Mouse (Mus musculus): ENCODE results near the gene Brdt. TPM values are rescaled to one million over a fixed set of nuclear protein-coding genes. Genes with fewer than 3 reads are reported as not detected.

Brdt gene
- polyA plus RNA-seq, 1 experiment from 2014 or later = 1.5 TPM

Other genes starting within 250 kb of the Brdt start
- 17.3 and 18.6 TPM in 2 replicates for gene Tgfbr3, start 41.5 kb upstream of the Brdt start, polyA plus RNA-seq (2015; fragmentation: Nextera tagmentation; extraction: Ambion mirVana)
- 1.1 and 1.2 TPM in 2 replicates for gene Ephx4, start 71.6 kb downstream of the Brdt start, polyA plus RNA-seq (2015; fragmentation: Nextera tagmentation; extraction: Ambion mirVana)
- gene Lpcat2b, start 100.4 kb downstream of the Brdt start, polyA plus RNA-seq (2015; fragmentation: Nextera tagmentation; extraction: Ambion mirVana) = not detected in 2 replicates
- gene Btbd8, start 106.8 kb downstream of the Brdt start, polyA plus RNA-seq (2015; fragmentation: Nextera tagmentation; extraction: Ambion mirVana) = 2.7 and 5.3 TPM in 2 replicates
- gene Gm42669, start 176.5 kb downstream of the Brdt start, polyA plus RNA-seq (2015; fragmentation: Nextera tagmentation; extraction: Ambion mirVana) = 0.41 and 0.62 TPM in 2 replicates
- 0.09 and 0.12 TPM in 2 replicates for gene 1700028K03Rik, start 203.6 kb downstream of the Brdt start, polyA plus RNA-seq (2015; fragmentation: Nextera tagmentation; extraction: Ambion mirVana)

Measured in kidney, embryonic 16.5 days (tissue).